Mouse (Mus musculus) cerebellum, adult 8-10 months (tissue): ENCODE results near the gene Coq10a.

Source experiments
- DNase-seq: peaks from one replicate; pipeline ENCODE4 v3.0.0; 2022

The Coq10a gene

GRCm38 (mm10) chr10:128368402-128369217 lies at the start of gene Coq10a:
Gene Coq10a (minus strand): TSS chr10:128368997.
- peak; percentile 92 for DNase-seq

- DNase-seq = no peak
Observed at GRCm38 (mm10) chr10:128414848-128415247, 46.1 kb upstream of the Coq10a start.

- no peak for DNase-seq
Observed at GRCm38 (mm10) chr10:128413076-128413475, 44.3 kb upstream of the Coq10a start.

GRCm38 (mm10) chr10:128412558-128412957 lies 43.8 kb upstream of the Coq10a start:
- no peak for DNase-seq

- peak; percentile 48 for DNase-seq
Observed at GRCm38 (mm10) chr10:128412055-128412381, 43.2 kb upstream of the Coq10a start.

GRCm38 (mm10) chr10:128411211-128412054 lies 42.6 kb upstream of the Coq10a start, which contains the start of the genes Nabp2 and Rnf41:
Gene Nabp2 (minus strand): TSS chr10:128411492.
Gene Rnf41 (plus strand): TSS chr10:128411657.
- peak; percentile 93 for DNase-seq

GRCm38 (mm10) chr10:128410560-128410845 lies 41.7 kb upstream of the Coq10a start:
- no peak for DNase-seq

- peak; percentile 97 for DNase-seq
Observed at GRCm38 (mm10) chr10:128409692-128410559, 41.1 kb upstream of the Coq10a start.

GRCm38 (mm10) chr10:128408591-128409535 lies 40.1 kb upstream of the Coq10a start:
- DNase-seq = no peak

- DNase-seq = peak; percentile 73
Observed at GRCm38 (mm10) chr10:128403931-128404330, 35.1 kb upstream of the Coq10a start.

GRCm38 (mm10) chr10:128401638-128402037 lies 32.8 kb upstream of the Coq10a start:
- no peak for DNase-seq

- DNase-seq = no peak
Observed at GRCm38 (mm10) chr10:128401056-128401455, 32.3 kb upstream of the Coq10a start, which contains the start of gene Slc39a5. Gene Slc39a5 (minus strand): TSS chr10:128401229.

GRCm38 (mm10) chr10:128400338-128400737 lies 31.5 kb upstream of the Coq10a start:
- no peak for DNase-seq

GRCm38 (mm10) chr10:128397466-128397865 lies 28.7 kb upstream of the Coq10a start:
- DNase-seq = no peak

- DNase-seq = no peak
Observed at GRCm38 (mm10) chr10:128396716-128397264, 28.0 kb upstream of the Coq10a start.

GRCm38 (mm10) chr10:128396017-128396673 lies 27.3 kb upstream of the Coq10a start:
- no peak for DNase-seq

GRCm38 (mm10) chr10:128391850-128392249 lies 23.1 kb upstream of the Coq10a start:
- DNase-seq = no peak

GRCm38 (mm10) chr10:128390366-128390765 lies 21.6 kb upstream of the Coq10a start:
- no peak for DNase-seq

- DNase-seq = no peak
Observed at GRCm38 (mm10) chr10:128389570-128389969, 20.8 kb upstream of the Coq10a start.

- no peak for DNase-seq
Observed at GRCm38 (mm10) chr10:128388941-128389340, 20.1 kb upstream of the Coq10a start.

- DNase-seq = no peak
Observed at GRCm38 (mm10) chr10:128385902-128386301, 17.1 kb upstream of the Coq10a start.
